Mouse (Mus musculus) gastrocnemius, postnatal 25 days (tissue): ENCODE results near the gene Rasgef1a. TPM values are rescaled to one million over a fixed set of nuclear protein-coding genes. Genes with fewer than 3 reads are reported as not detected.

Source experiments
- DNase-seq: peaks from one replicate; pipeline ENCODE4 v3.0.0; 2022
- microRNA-seq, 2 experiments: library from miRNA; unstranded; fragments of <30 nt; microRNA quantifications; one replicate each; pipeline ENCODE4 v1.2.0; 2021; ENCODE audit warnings: borderline replicate concordance in 2 of 2
- total RNA-seq, 2 experiments: library from RNA; stranded (reverse); gene quantifications; 1 replicate in 1 of 2; 2 replicates in 1 of 2; pipeline ENCODE4 v1.2.3; 2021

Rasgef1a gene
- total RNA-seq, 2 experiments from 2014 or later = 0.29 to 0.33 TPM

DNA sequence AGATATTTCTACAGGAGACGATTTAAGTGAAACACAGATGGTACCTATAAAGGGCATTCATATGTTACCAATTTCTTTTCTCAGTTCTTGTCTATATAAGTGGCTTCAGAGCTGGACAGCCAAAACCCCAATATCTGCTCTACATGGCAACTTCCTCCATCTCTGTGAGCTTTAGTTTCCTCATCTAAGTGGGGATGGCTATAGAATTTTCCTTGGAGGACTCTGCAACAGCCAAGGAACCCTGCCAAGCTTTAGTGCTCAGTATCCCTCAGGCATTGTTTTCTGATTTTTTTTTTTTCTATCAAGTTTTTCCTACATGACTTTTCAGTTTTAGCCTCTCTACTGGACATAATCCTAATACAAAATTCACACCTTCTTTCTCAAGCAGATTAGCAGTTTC, 123.2 kb downstream of the Rasgef1a start:
- DNase-seq = no peak

DNA sequence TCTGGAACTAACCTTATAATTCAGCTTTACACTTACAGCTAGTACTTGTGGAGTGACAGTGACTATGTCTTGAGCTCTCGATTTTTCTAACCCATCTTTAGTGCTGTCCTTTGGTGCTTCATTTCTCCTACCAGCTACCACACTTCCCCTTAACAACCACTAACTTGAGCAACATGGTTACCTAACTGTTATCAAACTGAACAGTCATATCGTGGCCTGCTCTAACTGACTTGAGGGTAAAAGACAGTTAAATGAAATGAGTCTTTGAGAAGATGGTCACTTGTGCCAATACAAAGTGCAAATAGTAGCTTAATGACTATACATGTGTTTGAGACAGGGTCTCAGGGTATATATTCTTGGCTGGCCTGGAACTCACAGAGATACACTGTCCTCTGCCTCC, 125.9 kb downstream of the Rasgef1a start:
- no peak for DNase-seq

- DNase-seq = peak; percentile 92
Observed at GRCm38 (mm10) chr6:118138731-118139709, 127.8 kb downstream of the Rasgef1a start, which contains the start of gene Csgalnact2. Gene Csgalnact2, minus strand, starts transcription at chr6:118139140.

GRCm38 (mm10) chr6:118140961-118141360, 129.7 kb downstream of the Rasgef1a start:
- DNase-seq = no peak

Small RNA genes within 50 kb of the gene (microRNA-seq; reads per million reads assigned to microRNA genes)
- 0 reads per million in 2 experiments for gene Mir7044

Other genes starting within 250 kb of the Rasgef1a start
- gene Zfp637, start 170.3 kb upstream of the Rasgef1a start, total RNA-seq = 10 to 100 TPM; 36.1 to 36.6 TPM
- under 1 TPM; 0.40 to 0.90 TPM for gene Zfp239, start 149.3 kb upstream of the Rasgef1a start, total RNA-seq
- 10 to 100 TPM; 94.4 to 97.4 TPM for gene Hnrnpf, start 111.1 kb upstream of the Rasgef1a start, total RNA-seq
- not detected for gene Fxyd4, start 73.7 kb upstream of the Rasgef1a start, total RNA-seq
- 10 to 100 TPM; 25.3 to 26.7 TPM for gene Csgalnact2, start 127.7 kb downstream of the Rasgef1a start, total RNA-seq
- gene Ret, start 186.3 kb downstream of the Rasgef1a start, total RNA-seq = 1 to 10 TPM; 6.5 to 9.5 TPM